Mouse (Mus musculus) hindbrain, embryonic 11.5 days (tissue): ENCODE data around the gene Pramef20. TPM values are rescaled to one million over a fixed set of nuclear protein-coding genes. Genes with fewer than 3 reads are reported as not detected.
"Not testable (repeated sequence)": the region's sequence is repeated elsewhere in the genome, so short reads cannot be mapped to it uniquely, and the experiment has no call there.

Experiments used
- ATAC-seq: fragments of 200-750 bp; cut with Nextera tagmentation; 2 replicates; pipeline ENCODE4 v1.8.0; 2017; ENCODE audit warnings: mild to moderate bottlenecking, moderate TSS enrichment, moderate library complexity; ENCODE audit not compliant: low FRiP score
- DNase-seq: peaks from one replicate; pipeline ENCODE4 v3.0.0-alpha.2; 2015; ENCODE audit warnings: low spot score
- H3K27ac ChIP-seq: fragments of 300-500 bp; sonication (generic); 2 replicates; pipeline ENCODE4 v1.5.1; 2014; ENCODE audit warnings: mild to moderate bottlenecking, low read depth, low read length
- H3K27me3 ChIP-seq: fragments of 300-500 bp; sonication (generic); 2 replicates; pipeline ENCODE4 v1.6.1; 2014; ENCODE audit warnings: mild to moderate bottlenecking, low read length, moderate library complexity, mixed read lengths; ENCODE audit not compliant: control insufficient read depth, insufficient read depth
- H3K36me3 ChIP-seq: fragments of 300-500 bp; sonication (generic); 2 replicates; pipeline ENCODE4 v1.6.1; 2014; ENCODE audit warnings: mild to moderate bottlenecking, low read length, moderate library complexity, mixed read lengths; ENCODE audit not compliant: control insufficient read depth, insufficient read depth
- H3K4me1 ChIP-seq: fragments of 300-500 bp; sonication (generic); replicated peaks from 2 replicates; pipeline ENCODE4 v1.6.1; 2014; ENCODE audit warnings: low read length, mixed read lengths; ENCODE audit not compliant: control insufficient read depth, insufficient read depth
- H3K4me2 ChIP-seq: fragments of 300-500 bp; sonication (generic); replicated peaks from 2 replicates; pipeline ENCODE4 v1.6.1; 2014; ENCODE audit warnings: mild to moderate bottlenecking, low read depth, low read length
- H3K4me3 ChIP-seq: fragments of 300-500 bp; sonication (generic); 2 replicates; pipeline ENCODE4 v1.5.1; 2014; ENCODE audit warnings: low read depth, low read length
- H3K9ac ChIP-seq: fragments of 300-500 bp; sonication (generic); 2 replicates; pipeline ENCODE4 v1.6.1; 2014; ENCODE audit warnings: low read depth, low read length
- H3K9me3 ChIP-seq: fragments of 300-500 bp; sonication (generic); 2 replicates; pipeline ENCODE4 v1.6.1; 2016; ENCODE audit warnings: low read length; ENCODE audit not compliant: control insufficient read depth
- WGBS: fragments of 180-500 bp; shearing (Covaris S2); extraction: QIAGEN DNeasy Blood & Tissue Kit; methylation state at CpG from one replicate; pipeline ENCODE4 v1.1.7; 2014; 5-methylcytosine and 5-hydroxymethylcytosine counted together
- polyA plus RNA-seq: library from polyadenylated mRNA; unstranded; fragments of >200 nt; fragmentation: Nextera tagmentation; extraction: Ambion mirVana; gene quantifications from 2 replicates; pipeline ENCODE4 v1.2.1, GENCODE M21; 2014

The Pramef20 gene
- polyA plus RNA-seq, 1 experiment from 2014 or later = not detected

DNA sequence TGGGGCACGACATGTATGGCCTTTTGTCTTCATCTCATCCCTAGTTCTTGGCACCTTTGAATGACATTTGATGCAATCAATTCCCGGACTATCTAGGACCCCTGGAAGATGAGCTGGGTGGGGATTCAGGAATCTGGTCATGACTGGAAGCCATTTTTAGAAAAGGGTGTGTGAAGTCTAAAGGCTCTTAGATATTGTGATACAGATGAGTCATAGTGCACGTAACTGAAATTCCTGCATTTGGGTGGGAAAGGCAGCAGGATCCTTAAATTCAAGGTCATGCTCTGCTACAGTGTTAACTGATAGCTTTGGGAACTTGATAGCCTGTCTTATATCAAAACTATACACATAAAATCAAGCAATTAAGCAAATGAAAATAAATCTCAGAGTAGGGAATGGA lies 41.9 kb downstream of the Pramef20 start:
- 87% methylated on average over 2 of the region's 3 CpGs for WGBS
- not testable (repeated sequence) for H3K9ac ChIP-seq, H3K36me3 ChIP-seq, DNase-seq, H3K4me1 ChIP-seq, H3K4me2 ChIP-seq, H3K27me3 ChIP-seq, H3K27ac ChIP-seq, ATAC-seq, H3K9me3 ChIP-seq, H3K4me3 ChIP-seq

DNA sequence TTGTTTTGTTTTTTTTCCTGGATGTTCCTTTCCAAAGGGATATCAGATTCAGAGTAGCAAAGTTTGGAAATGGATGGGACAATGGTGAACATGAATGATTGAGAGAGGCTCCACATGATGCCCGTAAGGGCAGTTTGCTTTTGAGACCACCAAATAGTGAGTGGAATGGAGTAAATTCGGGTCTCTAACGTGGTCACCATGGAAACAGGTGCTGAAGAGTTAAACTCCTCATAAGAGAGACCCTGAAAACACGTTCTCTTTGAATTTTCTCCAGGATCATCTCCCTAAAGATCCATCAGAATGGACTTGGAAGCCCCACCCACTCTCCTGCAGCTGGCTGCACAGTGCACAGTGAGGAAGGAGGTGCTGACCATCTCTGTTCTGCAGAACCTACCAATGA lies 47.8 kb downstream of the Pramef20 start, which contains the start of gene Gm13128:
Gm13128 (plus strand) TSS at position 301 of the 400 bp plus-strand sequence.
- H3K4me1 ChIP-seq, H3K4me3 ChIP-seq, H3K27me3 ChIP-seq, H3K36me3 ChIP-seq, DNase-seq, H3K9ac ChIP-seq, ATAC-seq, H3K9me3 ChIP-seq, H3K4me2 ChIP-seq, H3K27ac ChIP-seq: not testable (repeated sequence)
- WGBS = 66% methylated on average over 4 of the region's 4 CpGs

Other genes starting within 250 kb of the Pramef20 start
- not detected in 2 replicates for gene Oog3, start 215.3 kb downstream of the Pramef20 start, polyA plus RNA-seq
- not detected in 2 replicates for gene Oog2, start 187.2 kb downstream of the Pramef20 start, polyA plus RNA-seq
- gene C87977, start 164.6 kb downstream of the Pramef20 start, polyA plus RNA-seq = not detected in 2 replicates
- not detected in 2 replicates for gene Pramel5, start 97.4 kb downstream of the Pramef20 start, polyA plus RNA-seq
- gene Gm13128, start 47.7 kb downstream of the Pramef20 start, polyA plus RNA-seq = not detected in 2 replicates
- gene Gm13119, start 20.0 kb downstream of the Pramef20 start, polyA plus RNA-seq = not detected in 2 replicates
- gene Pramef12, start 30.5 kb upstream of the Pramef20 start, polyA plus RNA-seq = 0.12 TPM in 1 of 2 replicates, not detected in the other
- gene 1700012P22Rik, start 60.8 kb upstream of the Pramef20 start, polyA plus RNA-seq = 0.21 and 0.29 TPM in 2 replicates
- not detected in 2 replicates for gene Gm9944, start 75.4 kb upstream of the Pramef20 start, polyA plus RNA-seq
- not detected in 2 replicates for gene Aadacl3, start 85.8 kb upstream of the Pramef20 start, polyA plus RNA-seq
- gene 9430007A20Rik, start 141.9 kb upstream of the Pramef20 start, polyA plus RNA-seq = not detected in 2 replicates
- gene Gm13124, start 187.2 kb upstream of the Pramef20 start, polyA plus RNA-seq = not detected in 2 replicates
- not detected in 2 replicates for gene Aadacl4, start 235.8 kb upstream of the Pramef20 start, polyA plus RNA-seq